Comparison of ENCODE assay signal across 8 mouse cellular contexts in genomic region chr16:14158536-14158935, GRCm38 (mm10). TPM values are rescaled to one million over a fixed set of nuclear protein-coding genes. Genes with fewer than 3 reads are reported as not detected.
A peak's percentile ranks its signal among the peaks of the same experiment; 100 is the strongest.
DNase-seq lines count a peak whose midpoint lies in the region; ATAC-seq and TF ChIP-seq lines count a peak whose summit lies in the region.

No protein-coding gene starts in this region.

- no peaks in the 10 kb centered on the region for H3K36me3 ChIP-seq in kidney, postnatal 0 days (ENCODE audit: insufficient read depth, low read length)
- no peaks in the 10 kb centered on the region; the same call in 1 of the 2 replicates for H3K36me3 ChIP-seq in embryonic facial prominence, embryonic 11.5 days (replicated peaks; ENCODE audit: control insufficient read depth, insufficient read depth, low read depth, low read length)
- H3K36me3 ChIP-seq in hindbrain, postnatal 0 days (ENCODE audit: insufficient read depth, low read length), result no peaks in the 10 kb centered on the region
- H3K36me3 ChIP-seq in midbrain, postnatal 0 days (ENCODE audit: insufficient read depth, low read length), result no peaks in the 10 kb centered on the region

- no peak for DNase-seq in kidney, postnatal 0 days (ENCODE audit: low spot score)
- no peak for DNase-seq in kidney, postnatal 25 days
- no peak for DNase-seq in embryonic facial prominence, embryonic 11.5 days (ENCODE audit: low spot score)
- no peak for DNase-seq in hindbrain, postnatal 0 days (ENCODE audit: low spot score)
- DNase-seq in midbrain, postnatal 0 days (ENCODE audit: low spot score), result no peak
- no peak for DNase-seq in gastrocnemius, adult 8-10 months (ENCODE audit: low spot score in 2 of 2)
- no peak for DNase-seq in right cerebral cortex, postnatal 25 days

- no peaks in the 10 kb centered on the region for H3K4me1 ChIP-seq in kidney, postnatal 0 days (replicated peaks; ENCODE audit: insufficient read depth, low read length)
- no peaks in the 10 kb centered on the region for H3K4me1 ChIP-seq in embryonic facial prominence, embryonic 11.5 days (ENCODE audit: control insufficient read depth, insufficient read depth, low read length)
- H3K4me1 ChIP-seq in hindbrain, postnatal 0 days (ENCODE audit: insufficient read depth, low read length), result 0 out of 2 replicates have a peak, but pooled peaks cover 3% of the 10 kb centered on the region
- H3K4me1 ChIP-seq in midbrain, postnatal 0 days (ENCODE audit: insufficient read depth, low read length), result peaks cover 4% of the 10 kb centered on the region; the same call in 1 of the 2 replicates

- TF ChIP-seq CTCF in kidney, postnatal 0 days (IDR thresholded peaks at IDR 0.05; ENCODE audit: low read depth), result peak; percentile 16; the same call in 1 of the 2 replicates
- TF ChIP-seq CTCF in hindbrain, postnatal 0 days (IDR thresholded peaks at IDR 0.05; ENCODE audit: low read depth), result peak; percentile 10; the same call in 1 of the 2 replicates
- TF ChIP-seq CTCF in midbrain, postnatal 0 days (IDR thresholded peaks at IDR 0.05), result 0 out of 2 replicates have a peak, but pooled peaks have one; percentile 13

- no peak for ATAC-seq in kidney, postnatal 0 days (replicated peaks; ENCODE audit: low FRiP score, low read depth)
- ATAC-seq in embryonic facial prominence, embryonic 11.5 days (replicated peaks; ENCODE audit: insufficient number of reproducible peaks, low FRiP score, low TSS enrichment, low read depth), result no peak
- ATAC-seq in hindbrain, postnatal 0 days, result no peak
- no peak for ATAC-seq in midbrain, postnatal 0 days (ENCODE audit: low FRiP score)
- ATAC-seq in megakaryocyte-erythroid progenitor cell, adult 5-6 weeks (replicated peaks; ENCODE audit: low FRiP score, low TSS enrichment, poor library complexity, severe bottlenecking), result no peak

- peak overlapping the region; percentile 75 for H3K4me3 ChIP-seq in kidney, postnatal 0 days (replicated peaks; ENCODE audit: low read depth, low read length)
- H3K4me3 ChIP-seq in embryonic facial prominence, embryonic 11.5 days (ENCODE audit: low read depth, low read length), result peak overlapping the region; percentile 68
- peak overlapping the region; percentile 87 for H3K4me3 ChIP-seq in hindbrain, postnatal 0 days (ENCODE audit: low read length)
- peak overlapping the region; percentile 71 for H3K4me3 ChIP-seq in midbrain, postnatal 0 days (ENCODE audit: low read depth, low read length)

- H3K27ac ChIP-seq in kidney, postnatal 0 days, result peak overlapping the region; percentile 90
- H3K27ac ChIP-seq in embryonic facial prominence, embryonic 11.5 days (replicated peaks; ENCODE audit: low read depth, low read length), result peak overlapping the region; percentile 57; the same call in 1 of the 2 replicates
- H3K27ac ChIP-seq in hindbrain, postnatal 0 days, result peak overlapping the region; percentile 79
- peak overlapping the region; percentile 96 for H3K27ac ChIP-seq in midbrain, postnatal 0 days (ENCODE audit: low read depth, low read length)

- H3K9ac ChIP-seq in kidney, postnatal 0 days (ENCODE audit: low read depth, low read length), result peak overlapping the region; percentile 80
- H3K9ac ChIP-seq in embryonic facial prominence, embryonic 11.5 days (replicated peaks; ENCODE audit: low read length), result peak overlapping the region; percentile 80
- peak overlapping the region; percentile 68 for H3K9ac ChIP-seq in hindbrain, postnatal 0 days (replicated peaks; ENCODE audit: low read length)
- H3K9ac ChIP-seq in midbrain, postnatal 0 days (replicated peaks; ENCODE audit: low read length, poor library complexity, severe bottlenecking), result peak overlapping the region; percentile 76

- peak overlapping the region; percentile 77 for H3K4me2 ChIP-seq in kidney, postnatal 0 days (ENCODE audit: low read length)
- peak overlapping the region; percentile 36 for H3K4me2 ChIP-seq in embryonic facial prominence, embryonic 11.5 days (ENCODE audit: low read depth, low read length)
- H3K4me2 ChIP-seq in hindbrain, postnatal 0 days (ENCODE audit: low read depth, low read length), result peak overlapping the region; percentile 67
- peak overlapping the region; percentile 73 for H3K4me2 ChIP-seq in midbrain, postnatal 0 days (ENCODE audit: low read depth, low read length, poor library complexity, severe bottlenecking)

- no peaks in the 10 kb centered on the region for H3K27me3 ChIP-seq in kidney, postnatal 0 days (ENCODE audit: insufficient read depth, low read length)
- no peaks in the 10 kb centered on the region for H3K27me3 ChIP-seq in embryonic facial prominence, embryonic 11.5 days (ENCODE audit: control insufficient read depth, insufficient read depth, low read length)
- no peaks in the 10 kb centered on the region for H3K27me3 ChIP-seq in hindbrain, postnatal 0 days (ENCODE audit: insufficient read depth, low read length)
- no peaks in the 10 kb centered on the region for H3K27me3 ChIP-seq in midbrain, postnatal 0 days (ENCODE audit: insufficient read depth, low read length)

- no peaks in the 10 kb centered on the region for H3K9me3 ChIP-seq in kidney, postnatal 0 days (replicated peaks; ENCODE audit: low read length)
- H3K9me3 ChIP-seq in embryonic facial prominence, embryonic 11.5 days (replicated peaks; ENCODE audit: control insufficient read depth, low read length), result no peaks in the 10 kb centered on the region
- no peaks in the 10 kb centered on the region for H3K9me3 ChIP-seq in hindbrain, postnatal 0 days (ENCODE audit: low read length)
- H3K9me3 ChIP-seq in midbrain, postnatal 0 days (ENCODE audit: low read length), result no peaks in the 10 kb centered on the region

- 6% methylated on average over 7 of the region's 7 CpGs for WGBS in kidney, postnatal 0 days
- 10% methylated on average over 7 of the region's 7 CpGs for WGBS in embryonic facial prominence, embryonic 11.5 days
- WGBS in hindbrain, postnatal 0 days, result 9% methylated on average over 7 of the region's 7 CpGs
- WGBS in midbrain, postnatal 0 days, result 9% methylated on average over 7 of the region's 7 CpGs

RNA-seq across cellular contexts. Expression of gene Nde1, which starts 4.5 kb away (rescaled TPM):
- polyA plus RNA-seq in kidney, postnatal 0 days (2015; fragmentation: Nextera tagmentation; extraction: Ambion mirVana), result 67.3 and 75.6 TPM in 2 replicates
- 161 and 168 TPM in 2 replicates for polyA plus RNA-seq in embryonic facial prominence, embryonic 11.5 days (2014; fragmentation: Nextera tagmentation; extraction: Ambion mirVana)
- total RNA-seq in hindbrain, postnatal 0 days (2014; rRNA removed), result 19.4 and 26.5 TPM in 2 replicates
- 25.3 and 28.0 TPM in 2 replicates for polyA plus RNA-seq in hindbrain, postnatal 0 days (2015; fragmentation: Nextera tagmentation; extraction: Ambion mirVana)
- 10.5 and 14.6 TPM in 2 replicates for total RNA-seq in midbrain, postnatal 0 days (2014; rRNA removed)
- polyA plus RNA-seq in midbrain, postnatal 0 days (2015; fragmentation: Nextera tagmentation; extraction: Ambion mirVana), result 10.7 and 12.0 TPM in 2 replicates
- total RNA-seq in megakaryocyte-erythroid progenitor cell, adult 5-6 weeks (2014; fragmentation: Nextera tagmentation), result 53.6 and 56.1 TPM in 2 replicates
- 51.4 and 55.8 TPM in 2 replicates for total RNA-seq in megakaryocyte-erythroid progenitor cell, adult 5-6 weeks (2017)
- 10 to 100 TPM; 27.2 to 32.5 (median 28.7) TPM for total RNA-seq in gastrocnemius, adult 8-10 months (2022)

RNA-seq across cellular contexts. Expression of gene Marf1, which starts 4.6 kb away (rescaled TPM):
- 10.2 and 11.3 TPM in 2 replicates for polyA plus RNA-seq in kidney, postnatal 0 days (2015; fragmentation: Nextera tagmentation; extraction: Ambion mirVana)
- 19.1 and 19.2 TPM in 2 replicates for polyA plus RNA-seq in embryonic facial prominence, embryonic 11.5 days (2014; fragmentation: Nextera tagmentation; extraction: Ambion mirVana)
- 21.1 and 22.8 TPM in 2 replicates for total RNA-seq in hindbrain, postnatal 0 days (2014; rRNA removed)
- polyA plus RNA-seq in hindbrain, postnatal 0 days (2015; fragmentation: Nextera tagmentation; extraction: Ambion mirVana), result 7.7 and 8.0 TPM in 2 replicates
- total RNA-seq in midbrain, postnatal 0 days (2014; rRNA removed), result 24.0 and 29.7 TPM in 2 replicates
- polyA plus RNA-seq in midbrain, postnatal 0 days (2015; fragmentation: Nextera tagmentation; extraction: Ambion mirVana), result 8.7 and 9.4 TPM in 2 replicates
- 40.4 and 55.1 TPM in 2 replicates for total RNA-seq in megakaryocyte-erythroid progenitor cell, adult 5-6 weeks (2014; fragmentation: Nextera tagmentation)
- total RNA-seq in megakaryocyte-erythroid progenitor cell, adult 5-6 weeks (2017), result 15.4 and 19.9 TPM in 2 replicates
- total RNA-seq in gastrocnemius, adult 8-10 months (2022), result 10 to 100 TPM; 21.1 to 25.7 (median 21.9) TPM
